Mouse (Mus musculus): ENCODE measurements around the gene Mrnip. TPM values are rescaled to one million over a fixed set of nuclear protein-coding genes. Genes with fewer than 3 reads are reported as not detected.

Mrnip gene
- polyA plus RNA-seq, 1 experiment from 2014 or later, result 30.9 TPM

DNA sequence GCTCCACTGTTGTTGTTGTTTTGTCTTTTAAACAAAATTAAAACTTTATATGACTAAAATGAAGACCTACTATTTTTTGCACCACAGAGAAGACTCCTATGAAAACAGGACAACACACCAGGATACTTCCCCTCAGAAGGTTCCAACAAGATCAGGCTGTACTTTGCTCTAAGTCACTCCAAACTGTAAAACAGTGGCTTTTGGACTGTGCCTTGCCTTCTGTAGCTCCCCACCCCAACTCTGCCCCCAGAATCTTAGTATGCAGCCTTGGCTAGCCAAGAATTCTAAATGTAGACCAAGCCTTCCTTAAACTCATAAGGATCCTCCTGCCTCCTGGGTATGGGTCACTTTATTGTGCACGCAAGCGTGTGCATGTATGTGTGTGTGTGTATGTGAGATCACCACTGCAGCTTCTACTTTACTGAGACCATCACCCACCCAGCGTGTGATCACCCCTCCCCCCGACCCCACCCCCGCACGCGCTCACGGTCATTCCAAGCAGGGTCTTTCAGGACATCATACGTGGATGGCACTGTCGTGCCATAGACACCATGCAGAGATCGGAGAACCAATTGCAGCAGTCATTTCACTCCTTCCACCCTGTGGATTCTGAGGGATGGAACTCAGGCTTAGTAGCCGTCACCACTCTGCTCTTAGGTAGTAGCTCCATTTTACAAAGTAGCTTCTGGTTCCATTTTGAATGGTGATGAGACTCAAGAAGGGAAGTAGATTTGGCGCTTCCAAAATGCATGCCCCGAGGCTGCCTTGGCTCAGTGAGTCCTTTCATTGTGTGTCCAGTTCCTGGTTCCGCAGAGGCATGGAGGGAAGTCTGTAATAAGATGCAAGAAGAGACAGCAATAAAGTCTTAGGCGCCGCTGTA, 49.8 kb downstream of the Mrnip start:
- Histone ChIP-seq H3K36me3 (ENCODE audit: control insufficient read depth, insufficient read depth, low read length) (no peaks in the 10 kb centered on the region), H3K4me2 (ENCODE audit: low read depth, severe bottlenecking) (peak overlapping the region; percentile 91), H3K9ac (ENCODE audit: low read length) (peak overlapping the region; percentile 93), H3K4me3 (ENCODE audit: low read depth, low read length) (peak overlapping the region; percentile 70), H3K27me3 (ENCODE audit: control insufficient read depth, insufficient read depth, low read length) (no peaks in the 10 kb centered on the region), H3K9me3 (ENCODE audit: control insufficient read depth, low read length) (no peaks in the 10 kb centered on the region), H3K27ac (replicated peaks; ENCODE audit: low read depth, low read length) (peak overlapping the region; percentile 70; the same call in 1 of the 2 replicates), H3K4me1 (ENCODE audit: control insufficient read depth, insufficient read depth, low read length) (peaks cover 34% of the 10 kb centered on the region)
- no peak for ATAC-seq (ENCODE audit: insufficient number of reproducible peaks, low FRiP score, low TSS enrichment, low read depth)
- DNase-seq (ENCODE audit: low spot score), result no peak
- WGBS, result 7% methylated on average over 17 of the region's 17 CpGs

- Histone ChIP-seq H3K27me3 (ENCODE audit: control insufficient read depth, insufficient read depth, low read length) (no peaks in the 10 kb centered on the region), H3K4me2 (ENCODE audit: low read depth, severe bottlenecking) (peak overlapping the region; percentile 91), H3K4me1 (ENCODE audit: control insufficient read depth, insufficient read depth, low read length) (peaks cover 42% of the 10 kb centered on the region), H3K4me3 (ENCODE audit: low read depth, low read length) (peak overlapping the region; percentile 70), H3K9ac (ENCODE audit: low read length) (peak overlapping the region; percentile 93), H3K9me3 (ENCODE audit: control insufficient read depth, low read length) (no peaks in the 10 kb centered on the region), H3K27ac (replicated peaks; ENCODE audit: low read depth, low read length) (peak overlapping the region; percentile 70; the same call in 1 of the 2 replicates), H3K36me3 (ENCODE audit: control insufficient read depth, insufficient read depth, low read length) (no peaks in the 10 kb centered on the region)
- ATAC-seq (ENCODE audit: insufficient number of reproducible peaks, low FRiP score, low TSS enrichment, low read depth) (peak; percentile 78), DNase-seq (ENCODE audit: low spot score) (peak; percentile 84)
- under 1% methylated on average over 68 of the region's 70 CpGs for WGBS
Observed at GRCm38 (mm10) chr11:50224671-50225530, 50.7 kb downstream of the Mrnip start.

- Histone ChIP-seq H3K27ac (replicated peaks; ENCODE audit: low read depth, low read length) (peak overlapping the region; percentile 70; the same call in 1 of the 2 replicates), H3K36me3 (ENCODE audit: control insufficient read depth, insufficient read depth, low read length) (no peaks in the 10 kb centered on the region), H3K4me1 (ENCODE audit: control insufficient read depth, insufficient read depth, low read length) (peaks cover 43% of the 10 kb centered on the region), H3K9ac (ENCODE audit: low read length) (peak overlapping the region; percentile 93), H3K9me3 (ENCODE audit: control insufficient read depth, low read length) (no peaks in the 10 kb centered on the region), H3K4me2 (ENCODE audit: low read depth, severe bottlenecking) (peak overlapping the region; percentile 91), H3K4me3 (ENCODE audit: low read depth, low read length) (peak overlapping the region; percentile 70), H3K27me3 (ENCODE audit: control insufficient read depth, insufficient read depth, low read length) (no peaks in the 10 kb centered on the region)
- DNase-seq (ENCODE audit: low spot score) (peak; percentile 69), ATAC-seq (ENCODE audit: insufficient number of reproducible peaks, low FRiP score, low TSS enrichment, low read depth) (peak; percentile 4; the same call in 1 of the 2 replicates)
- 5% methylated on average over 26 of the region's 34 CpGs for WGBS
Observed at GRCm38 (mm10) chr11:50225611-50226378, 51.6 kb downstream of the Mrnip start.

DNA sequence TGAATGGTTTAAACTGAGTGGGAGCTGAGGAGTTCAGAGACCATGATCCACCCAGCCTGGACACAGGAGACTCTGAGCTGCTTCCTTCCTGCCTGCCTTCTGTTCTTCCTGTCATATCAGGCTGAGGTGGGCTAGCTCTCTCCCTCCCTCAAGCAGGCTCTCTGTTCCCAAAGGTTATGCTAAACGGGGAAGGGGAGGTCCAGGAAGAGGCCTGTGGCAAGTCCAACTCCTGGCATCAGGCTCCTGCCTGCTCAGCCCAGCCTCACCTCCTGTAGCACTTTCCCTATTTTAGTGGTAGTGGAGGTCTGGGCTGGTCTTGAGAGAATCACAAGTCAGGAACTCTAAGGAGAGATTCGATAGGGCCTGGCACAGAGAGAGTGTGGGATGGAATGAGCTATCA, 52.2 kb downstream of the Mrnip start:
- H3K27ac ChIP-seq (replicated peaks; ENCODE audit: low read depth, low read length), result no peak overlapping the region
- ATAC-seq (ENCODE audit: insufficient number of reproducible peaks, low FRiP score, low TSS enrichment, low read depth), result no peak
- peak overlapping the region; percentile 93 for H3K9ac ChIP-seq (ENCODE audit: low read length)
- H3K27me3 ChIP-seq (ENCODE audit: control insufficient read depth, insufficient read depth, low read length), result no peaks in the 10 kb centered on the region
- peak overlapping the region; percentile 91 for H3K4me2 ChIP-seq (ENCODE audit: low read depth, severe bottlenecking)
- 36% methylated on average over 2 of the region's 2 CpGs for WGBS
- H3K4me1 ChIP-seq (ENCODE audit: control insufficient read depth, insufficient read depth, low read length), result peaks cover 46% of the 10 kb centered on the region
- peak overlapping the region; percentile 70 for H3K4me3 ChIP-seq (ENCODE audit: low read depth, low read length)
- no peak for DNase-seq (ENCODE audit: low spot score)
- no peaks in the 10 kb centered on the region for H3K9me3 ChIP-seq (ENCODE audit: control insufficient read depth, low read length)
- 0 out of 2 replicates have a peak, but pooled peaks cover under 1% of the 10 kb centered on the region for H3K36me3 ChIP-seq (ENCODE audit: control insufficient read depth, insufficient read depth, low read length)

DNA sequence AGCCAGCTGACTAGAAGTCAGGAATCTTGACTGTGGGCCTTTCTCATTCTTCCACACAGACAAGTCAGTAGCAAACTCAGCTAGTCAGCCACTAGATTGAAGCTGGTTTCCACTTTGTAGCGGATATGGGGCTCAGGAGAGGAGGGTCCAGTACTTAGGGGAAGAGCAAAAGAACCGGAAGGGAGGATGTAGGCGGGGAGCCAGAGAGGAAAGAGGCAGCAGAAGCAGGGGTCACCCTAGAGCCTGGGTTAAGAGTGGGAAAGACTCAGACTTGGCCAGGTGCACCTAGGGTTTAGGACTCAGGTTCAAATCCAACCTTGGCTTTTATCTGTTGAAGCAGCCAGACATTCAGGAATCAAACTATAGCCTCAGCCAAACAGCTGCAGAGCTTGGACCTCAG, 53.0 kb downstream of the Mrnip start:
- Histone ChIP-seq H3K4me2 (ENCODE audit: low read depth, severe bottlenecking) (no peak overlapping the region), H3K4me3 (ENCODE audit: low read depth, low read length) (no peak overlapping the region), H3K9me3 (ENCODE audit: control insufficient read depth, low read length) (no peaks in the 10 kb centered on the region), H3K4me1 (ENCODE audit: control insufficient read depth, insufficient read depth, low read length) (peaks cover 49% of the 10 kb centered on the region), H3K9ac (ENCODE audit: low read length) (no peak overlapping the region), H3K27me3 (ENCODE audit: control insufficient read depth, insufficient read depth, low read length) (no peaks in the 10 kb centered on the region), H3K36me3 (ENCODE audit: control insufficient read depth, insufficient read depth, low read length) (peaks cover 3% of the 10 kb centered on the region; the same call in 1 of the 2 replicates), H3K27ac (replicated peaks; ENCODE audit: low read depth, low read length) (no peak overlapping the region)
- ATAC-seq (ENCODE audit: insufficient number of reproducible peaks, low FRiP score, low TSS enrichment, low read depth) (no peak), DNase-seq (ENCODE audit: low spot score) (no peak)
- 88% methylated on average over 3 of the region's 3 CpGs for WGBS

- H3K36me3 ChIP-seq (ENCODE audit: control insufficient read depth, insufficient read depth, low read length), result peaks cover 3% of the 10 kb centered on the region; the same call in 1 of the 2 replicates
- H3K27ac ChIP-seq (replicated peaks; ENCODE audit: low read depth, low read length), result no peak overlapping the region
- no peaks in the 10 kb centered on the region for H3K27me3 ChIP-seq (ENCODE audit: control insufficient read depth, insufficient read depth, low read length)
- H3K9ac ChIP-seq (ENCODE audit: low read length), result no peak overlapping the region
- no peak for ATAC-seq (ENCODE audit: insufficient number of reproducible peaks, low FRiP score, low TSS enrichment, low read depth)
- H3K9me3 ChIP-seq (ENCODE audit: control insufficient read depth, low read length), result no peaks in the 10 kb centered on the region
- no peak overlapping the region for H3K4me2 ChIP-seq (ENCODE audit: low read depth, severe bottlenecking)
- WGBS, result 92% methylated on average over 4 of the region's 4 CpGs
- H3K4me1 ChIP-seq (ENCODE audit: control insufficient read depth, insufficient read depth, low read length), result peaks cover 49% of the 10 kb centered on the region
- H3K4me3 ChIP-seq (ENCODE audit: low read depth, low read length), result no peak overlapping the region
- DNase-seq (ENCODE audit: low spot score), result no peak
Observed at GRCm38 (mm10) chr11:50227736-50228135, 53.5 kb downstream of the Mrnip start.

DNA sequence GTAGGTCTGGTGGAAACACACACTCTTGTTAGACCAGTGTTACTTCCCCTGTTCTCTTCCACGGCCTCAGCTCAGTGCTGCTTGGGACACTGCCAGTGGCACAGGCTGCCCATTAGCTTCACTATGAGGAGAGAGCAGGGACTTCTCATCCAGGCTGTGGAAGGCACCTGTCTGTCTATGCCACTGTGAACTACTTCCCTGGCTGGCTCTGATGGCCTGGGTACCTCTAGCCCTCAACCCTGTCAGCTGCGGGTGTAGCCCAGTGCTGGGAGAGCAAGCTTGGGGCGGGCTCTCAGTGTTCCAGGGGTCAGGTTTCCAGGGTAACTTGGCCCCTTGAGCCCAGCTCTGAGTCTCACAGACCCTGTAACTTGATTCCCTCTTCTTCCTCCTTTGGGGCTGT, 54.5 kb downstream of the Mrnip start:
- peaks cover 46% of the 10 kb centered on the region for H3K4me1 ChIP-seq (ENCODE audit: control insufficient read depth, insufficient read depth, low read length)
- ATAC-seq (ENCODE audit: insufficient number of reproducible peaks, low FRiP score, low TSS enrichment, low read depth), result no peak
- H3K9ac ChIP-seq (ENCODE audit: low read length), result 0 out of 2 replicates have a peak overlapping the region, but pooled peaks have one; percentile 27

More for the DNA sequence above, 54.5 kb downstream of the Mrnip start:
- Histone ChIP-seq H3K4me2 (ENCODE audit: low read depth, severe bottlenecking) (peak overlapping the region; percentile 18; the same call in 1 of the 2 replicates), H3K9me3 (ENCODE audit: control insufficient read depth, low read length) (no peaks in the 10 kb centered on the region), H3K4me3 (ENCODE audit: low read depth, low read length) (no peak overlapping the region), H3K27me3 (ENCODE audit: control insufficient read depth, insufficient read depth, low read length) (no peaks in the 10 kb centered on the region), H3K36me3 (ENCODE audit: control insufficient read depth, insufficient read depth, low read length) (peaks cover 8% of the 10 kb centered on the region; the same call in 1 of the 2 replicates), H3K27ac (replicated peaks; ENCODE audit: low read depth, low read length) (peak overlapping the region; percentile 63; the same call in 1 of the 2 replicates)
- WGBS, result 13% methylated on average over 3 of the region's 3 CpGs
- peak; percentile 71 for DNase-seq (ENCODE audit: low spot score)
